Mouse (Mus musculus) erythroid progenitor cell, adult 5-6 weeks (primary cell): Measurements from ENCODE around the gene Pou3f1. TPM values are rescaled to one million over a fixed set of nuclear protein-coding genes. Genes with fewer than 3 reads are reported as not detected.
A peak's percentile ranks its signal among the peaks of the same experiment; 100 is the strongest.

Experiments
- ATAC-seq: replicated peaks from 2 replicates; pipeline ENCODE4 v1.8.0; 2016; ENCODE audit warnings: moderate number of reproducible peaks, mild to moderate bottlenecking, moderate TSS enrichment, inconsistent platforms; ENCODE audit not compliant: poor library complexity, low FRiP score, severe bottlenecking
- total RNA-seq, 2 experiments: library from RNA; stranded (forward) in 1 of 2; stranded (reverse) in 1 of 2; fragments of 150-400 nt in 1 of 2; fragments of 186-747, 209-891 nt in 1 of 2; gene quantifications; 2 replicates each; pipeline versions ENCODE4 v1.2.3 to v1.2.4; 2015 to 2017; ENCODE audit warnings: low replicate concordance in 2 of 2

The Pou3f1 gene
- total RNA-seq, 2 experiments from 2014 or later: not detected

DNA sequence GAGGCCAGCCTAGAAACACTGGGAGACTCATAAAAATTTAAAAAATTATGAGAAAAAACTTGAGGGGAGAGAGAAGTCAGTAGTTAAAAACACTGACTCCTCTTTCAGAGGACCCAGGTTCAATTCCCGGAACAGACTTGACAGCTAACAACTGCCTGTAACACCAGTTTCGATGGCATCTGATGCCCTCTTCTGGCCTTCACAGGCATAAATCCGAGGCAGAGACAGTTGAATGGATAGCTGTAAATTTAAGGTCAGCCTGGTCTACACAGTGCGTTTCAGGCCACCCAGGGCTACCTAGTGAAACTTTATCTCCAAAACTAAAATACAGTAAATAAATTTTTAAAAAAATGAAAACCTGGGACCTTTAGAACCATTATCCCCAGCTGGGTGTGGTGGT is 28.4 kb downstream of the Pou3f1 start:
- no peak for ATAC-seq

- ATAC-seq: no peak
Measured at GRCm38 (mm10) chr4:124685453-124685852, 28.8 kb downstream of the Pou3f1 start.

DNA sequence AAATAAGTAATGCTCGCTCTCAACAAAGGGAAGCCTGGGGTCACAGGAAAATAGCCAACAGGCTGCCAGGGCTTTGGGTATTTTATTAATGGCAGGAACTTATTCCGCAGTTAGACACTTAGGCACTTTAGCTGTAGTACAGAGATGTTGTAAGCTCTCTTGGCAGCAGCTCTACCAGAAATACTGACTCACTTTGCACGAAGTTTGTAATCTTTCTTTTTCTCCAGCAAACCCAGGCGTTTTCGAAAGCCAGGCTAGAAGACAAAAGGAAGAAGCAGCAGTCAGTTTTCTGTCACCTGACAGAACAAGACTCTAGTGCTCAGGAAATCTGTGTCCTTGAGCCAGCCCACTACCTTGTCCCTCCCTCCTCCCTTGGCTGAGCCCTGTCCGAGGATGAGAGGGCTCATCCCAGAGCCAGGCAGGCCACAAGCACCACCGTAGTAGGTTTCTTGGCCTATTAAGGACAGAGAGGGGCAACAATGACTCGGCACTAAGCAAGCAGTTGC is 29.3 kb downstream of the Pou3f1 start:
- no peak for ATAC-seq

- no peak for ATAC-seq
Measured at GRCm38 (mm10) chr4:124691455-124691854, 34.8 kb downstream of the Pou3f1 start.

GRCm38 (mm10) chr4:124692416-124692861 is 35.8 kb downstream of the Pou3f1 start:
- ATAC-seq: no peak

- ATAC-seq: peak; percentile 99
Measured at GRCm38 (mm10) chr4:124693135-124693894, 36.7 kb downstream of the Pou3f1 start, which contains the start of gene Utp11. Gene Utp11, minus strand, starts transcription at chr4:124693600.

- no peak for ATAC-seq
Measured at GRCm38 (mm10) chr4:124694572-124694971, 38.0 kb downstream of the Pou3f1 start.

GRCm38 (mm10) chr4:124695786-124696516 is 39.3 kb downstream of the Pou3f1 start:
- no peak for ATAC-seq

- no peak for ATAC-seq
Measured at GRCm38 (mm10) chr4:124699791-124700190, 43.2 kb downstream of the Pou3f1 start.

DNA sequence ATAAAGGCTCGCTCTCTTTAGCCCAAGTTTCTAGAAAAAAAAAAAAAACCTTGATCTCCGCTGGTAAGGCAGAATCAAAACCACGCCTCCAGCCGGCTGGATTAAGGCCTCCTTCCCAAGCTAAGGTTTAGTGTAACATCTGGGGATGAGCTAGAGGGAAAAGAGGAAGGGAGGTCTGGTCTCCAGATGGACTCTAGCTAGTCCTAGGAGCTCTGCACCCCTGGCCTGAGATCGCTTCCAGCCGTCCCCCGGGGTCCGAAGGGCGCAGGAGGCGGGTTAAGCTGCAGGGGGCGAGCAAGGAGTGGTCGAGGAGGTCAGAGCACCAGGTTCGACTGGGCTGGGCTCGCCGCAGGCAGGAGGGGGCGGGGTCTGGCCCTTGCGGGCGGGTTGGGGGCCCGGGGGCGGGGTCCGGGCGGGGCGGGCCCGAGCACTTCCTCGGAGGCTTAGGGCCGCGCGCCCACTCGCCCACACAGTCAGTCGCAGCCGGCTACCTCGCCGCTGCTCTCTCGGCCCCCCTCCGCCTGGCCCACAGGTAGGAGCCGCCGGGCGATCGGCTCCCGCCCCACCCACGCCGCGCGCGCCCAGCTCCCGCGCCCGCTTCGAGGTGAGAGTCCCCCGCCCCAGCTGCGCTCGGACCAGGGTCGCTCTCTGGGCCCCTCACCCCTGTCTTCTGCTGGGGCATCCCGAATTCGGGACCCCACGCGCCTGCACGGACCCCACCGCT is 43.8 kb downstream of the Pou3f1 start, which contains the start of gene Fhl3:
Fhl3 (plus strand) TSS at position 454 of the 724 bp plus-strand sequence.
- no peak for ATAC-seq

- ATAC-seq: no peak
Measured at GRCm38 (mm10) chr4:124701052-124701845, 44.6 kb downstream of the Pou3f1 start.

GRCm38 (mm10) chr4:124701916-124702315 is 45.3 kb downstream of the Pou3f1 start:
- no peak for ATAC-seq

DNA sequence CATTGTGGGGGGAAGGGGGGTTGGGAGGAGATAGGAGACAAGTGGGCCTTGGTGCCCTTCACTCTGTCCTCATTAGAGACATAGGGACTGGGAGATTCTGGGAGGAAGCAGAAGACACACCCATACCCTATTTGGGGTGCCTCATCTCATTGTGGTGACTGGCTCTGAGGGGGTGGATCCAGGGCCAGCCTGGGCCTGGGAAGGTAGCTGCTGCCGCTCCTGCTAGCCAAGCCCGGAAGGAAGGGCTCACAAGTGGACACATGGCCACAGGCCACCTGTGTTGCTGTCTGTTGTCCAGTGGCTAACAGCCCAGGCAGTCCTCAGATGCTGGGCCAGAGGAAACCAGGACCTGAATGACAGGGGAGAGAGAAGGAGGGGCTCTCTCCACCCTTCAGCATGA is 46.8 kb downstream of the Pou3f1 start:
- ATAC-seq: no peak

DNA sequence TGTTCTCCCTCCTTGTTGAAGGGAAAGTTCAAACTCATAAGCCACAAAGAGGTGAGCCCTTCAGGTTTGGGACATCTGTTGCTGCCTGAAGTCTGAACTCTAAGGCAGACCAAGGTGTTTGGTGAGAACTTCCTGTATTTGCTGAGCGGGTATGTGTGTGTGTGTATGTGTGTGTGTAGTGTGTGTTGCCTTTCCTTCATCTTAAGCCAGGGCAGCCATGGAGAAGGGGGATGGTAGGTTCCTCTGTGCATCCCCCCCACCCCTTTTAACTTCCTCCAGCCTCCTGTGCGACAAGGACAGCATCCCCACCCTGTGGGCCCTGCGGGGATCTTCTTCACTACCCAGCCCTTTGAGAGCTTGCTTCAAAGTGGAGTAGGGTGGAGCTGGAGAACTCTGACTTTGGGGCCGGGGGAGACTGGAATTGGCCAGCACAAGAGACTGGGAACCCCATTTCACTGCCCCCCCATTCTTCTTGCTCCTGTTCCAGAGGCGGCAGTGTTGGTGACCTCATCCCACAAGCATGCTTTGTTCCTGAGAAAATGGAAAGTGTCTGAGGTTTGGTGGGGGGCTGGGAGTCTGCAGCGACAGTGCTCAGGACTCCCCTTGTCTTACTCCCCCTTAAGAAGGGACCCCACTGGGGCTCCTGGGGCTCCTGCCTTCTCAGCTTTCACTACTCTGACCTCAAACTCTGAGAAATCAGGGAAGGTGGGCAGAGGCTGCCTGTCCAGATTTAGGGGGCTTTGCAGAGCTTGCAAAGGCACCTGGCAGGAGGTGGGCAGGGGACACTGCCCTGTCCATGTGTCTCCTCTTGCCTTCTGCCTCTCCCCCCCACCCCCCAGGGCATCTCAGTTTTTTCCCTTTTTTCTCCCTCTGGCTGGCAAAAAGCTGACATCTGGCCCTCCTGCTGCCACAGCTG is 47.5 kb downstream of the Pou3f1 start:
- ATAC-seq: no peak

- no peak for ATAC-seq
Measured at GRCm38 (mm10) chr4:124704797-124705474, 48.3 kb downstream of the Pou3f1 start.

GRCm38 (mm10) chr4:124705661-124706269 is 49.2 kb downstream of the Pou3f1 start:
- no peak for ATAC-seq
